Mouse (Mus musculus): ENCODE data around the gene Fnbp1l. TPM values are rescaled to one million over a fixed set of nuclear protein-coding genes. Genes with fewer than 3 reads are reported as not detected.

Fnbp1l gene
- polyA plus RNA-seq, 1 experiment from 2014 or later = 117 TPM

DNA sequence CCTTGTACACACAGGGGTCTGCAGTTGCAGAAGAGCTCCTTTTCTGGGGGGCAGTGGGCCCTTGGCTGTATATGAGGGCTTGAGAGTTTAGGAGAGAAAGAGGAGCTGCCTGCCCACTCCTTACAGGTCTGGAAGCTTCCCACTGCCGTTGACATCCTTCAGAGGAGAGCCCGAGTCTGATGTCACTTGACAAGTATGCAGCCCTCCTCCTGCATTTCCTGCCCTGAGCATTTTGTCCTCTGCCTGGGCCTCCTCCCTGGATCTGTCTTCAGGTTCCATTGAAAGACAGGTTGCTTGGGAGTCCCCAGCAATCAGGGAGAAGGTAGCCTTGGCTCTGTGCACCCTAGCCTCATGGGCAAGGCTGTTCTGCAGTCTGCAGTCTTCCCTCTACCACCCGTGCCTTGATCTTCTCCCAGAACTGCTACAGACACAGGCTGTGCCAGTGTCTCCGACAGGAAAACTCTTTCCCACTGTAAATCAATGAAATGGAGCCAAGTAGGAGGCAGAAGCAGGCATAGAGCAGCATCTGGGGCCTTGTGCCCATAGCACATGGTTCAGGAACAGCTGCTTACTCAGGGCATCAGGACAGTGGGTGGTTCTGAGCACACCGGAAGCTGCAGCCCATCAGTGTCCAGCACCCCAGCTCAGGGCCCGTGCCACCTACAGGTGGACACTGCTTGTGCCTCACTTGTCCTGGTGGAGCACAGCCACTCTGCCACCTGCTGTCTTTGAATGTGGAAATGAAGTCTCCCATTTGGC, 103.8 kb downstream of the Fnbp1l start:
- CTCF ChIA-PET = interaction anchor here (0.8 to 1.5 kb wide), 5 partner anchors 12 to 319 kb away, joined by 3 to 4 read pairs (median 3); no protein-coding TSS in a partner anchor
- in situ Hi-C loops (cut with MboI; ENCODE audit: low pct_unique_long_range_greater_than_20kb) = no loop called here
- POLR2A ChIA-PET = interaction anchor here (0.6 to 1.3 kb wide), 2 partner anchors 33 to 110 kb away, joined by 3 read pairs; no protein-coding TSS in a partner anchor

DNA sequence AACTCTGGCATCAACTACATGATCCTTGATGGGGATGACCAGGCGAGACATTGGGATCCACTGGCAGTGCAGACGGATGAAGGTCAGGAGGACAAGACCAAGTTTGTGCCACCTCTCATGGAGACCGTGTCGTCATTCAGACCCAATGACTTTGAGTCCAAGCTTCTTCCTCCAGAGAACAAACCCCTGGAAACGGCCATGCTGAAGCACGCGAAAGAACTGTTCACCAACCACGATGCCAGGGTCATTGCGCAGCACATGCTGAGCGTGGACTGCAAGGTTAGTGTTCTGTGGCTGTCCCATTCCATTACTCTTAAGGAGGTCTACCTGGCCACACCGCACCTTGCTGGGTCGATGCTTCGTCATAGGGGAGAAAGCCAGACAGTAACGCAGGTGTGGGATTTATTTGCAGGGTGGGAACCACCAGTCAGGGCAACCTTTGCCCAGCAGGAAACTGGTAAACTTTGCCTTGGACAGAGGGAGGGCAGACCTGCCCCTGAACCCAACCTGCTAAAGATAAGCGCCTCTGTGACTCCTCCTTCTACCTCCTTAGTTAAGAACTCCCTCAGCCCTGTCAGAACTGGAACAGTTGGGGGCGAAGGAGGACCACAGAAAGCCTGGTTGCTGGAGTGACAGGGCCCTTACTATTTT, 106.7 kb downstream of the Fnbp1l start:
- TF ChIP-seq CTCF (IDR thresholded peaks at IDR 0.05) = no peak
- no peak for ATAC-seq
- CTCF ChIA-PET = interaction anchor here (1.2 to 1.8 kb wide), 3 partner anchors 12 to 125 kb away, joined by 4 to 6 read pairs (median 5); no protein-coding TSS in a partner anchor
- no peak for DNase-seq (ENCODE audit: low read depth, low spot score)
- POLR2A ChIA-PET = interaction anchor here (0.6 to 1.3 kb wide), 2 partner anchors 99 to 107 kb away, joined by 3 to 5 read pairs; partner anchors contain the start of gene Fnbp1l
- in situ Hi-C loops (cut with MboI; ENCODE audit: low pct_unique_long_range_greater_than_20kb) = loop anchor here (5.0 kb wide), 1 partner anchor 104 kb away; the partner anchor contains the start of gene Fnbp1l
- H3K27me3 ChIP-seq = no peaks in the 10 kb centered on the region

More for the DNA sequence above, 103.8 kb downstream of the Fnbp1l start:
- TF ChIP-seq CTCF (IDR thresholded peaks at IDR 0.05) = no peak
- no peak for DNase-seq (ENCODE audit: low read depth, low spot score)
- H3K27me3 ChIP-seq = no peaks in the 10 kb centered on the region
- peak; percentile 33 for ATAC-seq

DNA sequence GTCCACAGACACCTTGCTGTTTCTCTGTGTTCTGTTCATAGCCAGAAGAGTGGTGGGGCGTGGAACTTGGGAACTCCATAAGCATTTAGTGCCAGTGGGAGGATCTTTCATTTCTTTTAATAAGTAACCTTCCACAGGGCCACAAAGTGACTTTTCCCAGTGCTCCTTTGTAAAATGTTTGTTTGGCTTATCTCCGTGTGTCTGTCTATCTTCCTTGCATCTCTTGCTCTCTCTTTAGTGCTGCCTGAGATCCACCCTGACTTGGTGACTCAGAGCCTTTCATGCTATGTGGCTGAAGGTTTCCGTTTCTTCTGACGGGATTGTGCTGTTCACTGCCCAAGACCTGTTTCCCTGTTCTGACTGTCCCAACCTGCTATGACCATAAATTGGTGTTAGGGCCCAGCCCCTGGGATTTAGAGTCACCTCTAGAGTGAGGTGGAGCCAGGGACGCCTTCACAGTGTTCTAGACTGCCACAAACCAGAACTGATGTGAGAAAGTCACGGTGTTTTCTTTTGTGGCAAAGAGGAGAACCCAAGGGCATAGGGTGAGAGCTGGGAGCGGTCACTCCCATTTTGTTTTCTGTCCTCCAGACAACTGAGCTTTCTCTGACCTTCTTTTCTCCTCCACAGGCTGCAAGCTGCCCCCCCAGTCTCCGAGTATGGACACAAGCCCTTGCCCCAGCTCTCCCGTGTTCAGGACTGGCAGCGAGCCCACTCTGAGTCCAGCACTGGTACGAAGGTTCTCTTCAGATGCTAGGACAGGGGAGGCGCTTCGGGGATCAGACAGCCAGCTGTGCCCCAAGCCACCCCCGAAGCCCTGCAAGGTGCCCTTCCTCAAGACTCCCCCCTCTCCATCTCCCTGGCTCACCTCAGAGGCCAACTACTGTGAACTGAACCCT, 107.5 kb downstream of the Fnbp1l start:
- peak; percentile 54 for ATAC-seq
- TF ChIP-seq CTCF (IDR thresholded peaks at IDR 0.05) = no peak
- peak; percentile 83 for DNase-seq (ENCODE audit: low read depth, low spot score)
- no peaks in the 10 kb centered on the region for H3K27me3 ChIP-seq
- CTCF ChIA-PET = interaction anchor here (1.0 to 3.7 kb wide), 7 partner anchors 11 to 126 kb away, joined by 3 to 16 read pairs (median 4); no protein-coding TSS in a partner anchor
- in situ Hi-C loops (cut with MboI; ENCODE audit: low pct_unique_long_range_greater_than_20kb) = loop anchor here (5.0 kb wide), 1 partner anchor 105 kb away; the partner anchor contains the start of gene Fnbp1l
- POLR2A ChIA-PET = interaction anchor here (0.6 to 1.3 kb wide), 3 partner anchors 29 to 108 kb away, joined by 3 to 5 read pairs (median 3); partner anchors contain the start of gene Fnbp1l

DNA sequence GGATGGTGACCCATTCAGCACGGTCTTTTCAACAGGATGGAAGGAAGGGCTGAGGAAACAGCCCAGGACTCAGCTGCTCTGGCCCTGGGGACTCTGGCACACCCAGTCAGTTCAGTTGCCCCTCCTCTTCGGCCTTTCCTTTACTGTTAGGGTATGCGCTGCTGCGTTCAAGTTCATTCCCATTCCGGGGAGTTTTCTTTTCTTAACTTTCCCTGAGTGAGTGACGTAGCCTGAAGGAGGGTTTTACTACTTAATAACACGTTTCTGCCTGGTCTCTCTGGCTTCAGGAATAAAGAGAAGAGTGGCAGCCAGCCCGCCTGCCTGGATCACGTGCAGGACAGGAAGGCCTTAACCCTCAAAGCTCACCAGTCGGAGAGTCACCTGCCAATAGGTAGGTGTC, 108.6 kb downstream of the Fnbp1l start:
- ATAC-seq (no peak), DNase-seq (ENCODE audit: low read depth, low spot score) (no peak)
- POLR2A ChIA-PET = interaction anchor here (0.6 to 1.3 kb wide), 3 partner anchors 14 to 47 kb away, joined by 3 to 5 read pairs (median 4); no protein-coding TSS in a partner anchor
- no peaks in the 10 kb centered on the region for H3K27me3 ChIP-seq
- in situ Hi-C loops (cut with MboI; ENCODE audit: low pct_unique_long_range_greater_than_20kb) = loop anchor here (5.0 kb wide), 1 partner anchor 106 kb away; the partner anchor contains the start of gene Fnbp1l
- no peak for TF ChIP-seq CTCF (IDR thresholded peaks at IDR 0.05)
- CTCF ChIA-PET = interaction anchor here (0.7 to 3.7 kb wide), 10 partner anchors 9 to 199 kb away, joined by 3 to 16 read pairs (median 3); no protein-coding TSS in a partner anchor

DNA sequence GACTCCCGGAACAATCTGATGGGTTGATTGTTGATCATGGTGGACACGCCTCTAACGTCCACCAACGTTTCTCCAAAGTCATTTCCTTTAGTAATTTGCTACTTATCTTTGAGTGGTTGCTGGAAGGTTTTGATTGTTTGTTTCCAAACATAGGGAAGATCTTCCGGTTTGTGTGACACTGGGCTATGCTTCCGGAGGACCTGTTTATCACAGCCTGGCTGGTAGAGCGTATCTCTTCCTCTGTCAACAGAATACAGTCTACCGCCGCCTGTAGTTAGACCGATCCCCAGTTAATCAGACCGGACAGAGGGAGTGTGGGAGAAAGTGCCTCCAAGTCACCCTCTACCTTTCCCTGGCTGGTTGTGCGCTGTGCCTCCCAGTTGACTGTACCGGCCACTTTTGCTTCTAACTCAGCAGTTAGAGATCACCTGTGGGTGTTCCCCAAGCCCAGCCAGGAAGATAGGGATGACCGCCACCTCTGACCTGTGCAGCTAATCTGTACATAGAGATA, 109.2 kb downstream of the Fnbp1l start:
- H3K27me3 ChIP-seq = no peaks in the 10 kb centered on the region
- ATAC-seq (no peak), DNase-seq (ENCODE audit: low read depth, low spot score) (no peak)
- ChIA-PET CTCF (interaction anchor here (0.7 to 3.7 kb wide), 19 partner anchors 9 to 198 kb away, joined by 3 to 16 read pairs (median 4); no protein-coding TSS in a partner anchor), POLR2A (interaction anchor here (0.6 to 1.6 kb wide), 4 partner anchors 19 to 110 kb away, joined by 4 to 5 read pairs (median 5); no protein-coding TSS in a partner anchor)
- in situ Hi-C loops (cut with MboI; ENCODE audit: low pct_unique_long_range_greater_than_20kb) = loop anchor here (5.0 kb wide), 1 partner anchor 107 kb away; the partner anchor contains the start of gene Fnbp1l
- TF ChIP-seq CTCF (IDR thresholded peaks at IDR 0.05) = no peak

DNA sequence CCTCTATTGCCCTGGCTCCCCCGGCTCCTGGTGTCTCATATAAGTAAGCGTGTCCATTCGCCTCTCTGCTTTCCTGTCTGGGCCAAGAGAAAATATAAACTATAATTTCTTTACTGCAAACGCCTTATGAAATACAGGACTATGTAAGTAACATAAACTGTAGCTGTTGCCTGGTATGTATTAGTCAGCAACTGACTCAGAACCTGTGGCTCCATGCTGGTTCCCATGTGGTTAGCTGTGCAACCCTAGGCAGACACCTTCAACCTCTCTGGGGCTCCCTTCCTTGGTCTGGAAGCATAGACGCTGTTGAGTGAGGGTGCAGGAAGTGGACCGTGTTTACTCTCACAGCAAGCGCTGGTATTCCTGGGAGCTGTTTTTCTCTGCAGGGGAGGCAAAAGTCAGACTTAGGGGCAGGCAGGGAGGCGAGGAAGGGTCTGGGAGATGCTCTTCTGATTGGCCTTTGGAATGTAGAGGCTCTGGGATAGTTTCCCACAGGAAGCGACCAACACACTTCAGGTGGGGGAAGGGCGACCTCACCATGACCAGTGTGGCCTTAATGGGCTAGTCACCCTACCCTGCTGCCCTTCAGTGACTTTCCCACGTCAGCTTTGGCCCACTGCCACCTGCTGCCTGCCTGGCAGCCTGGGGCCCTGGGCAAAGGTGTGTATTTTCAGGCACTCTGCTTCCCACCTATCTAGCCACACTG, 109.8 kb downstream of the Fnbp1l start:
- DNase-seq (ENCODE audit: low read depth, low spot score) = peak; percentile 99
- no peaks in the 10 kb centered on the region for H3K27me3 ChIP-seq
- ATAC-seq = peak; percentile 86
- in situ Hi-C loops (cut with MboI; ENCODE audit: low pct_unique_long_range_greater_than_20kb) = loop anchor here (5.0 kb wide), 1 partner anchor 108 kb away; the partner anchor contains the start of gene Fnbp1l
- TF ChIP-seq CTCF (IDR thresholded peaks at IDR 0.05) = no peak
- ChIA-PET CTCF (interaction anchor here (0.7 to 3.7 kb wide), 18 partner anchors 10 to 372 kb away, joined by 3 to 16 read pairs (median 4); no protein-coding TSS in a partner anchor), POLR2A (interaction anchor here (0.6 to 1.7 kb wide), 5 partner anchors 11 to 203 kb away, joined by 3 to 6 read pairs (median 5); partner anchors contain the start of gene Fnbp1l)

DNA sequence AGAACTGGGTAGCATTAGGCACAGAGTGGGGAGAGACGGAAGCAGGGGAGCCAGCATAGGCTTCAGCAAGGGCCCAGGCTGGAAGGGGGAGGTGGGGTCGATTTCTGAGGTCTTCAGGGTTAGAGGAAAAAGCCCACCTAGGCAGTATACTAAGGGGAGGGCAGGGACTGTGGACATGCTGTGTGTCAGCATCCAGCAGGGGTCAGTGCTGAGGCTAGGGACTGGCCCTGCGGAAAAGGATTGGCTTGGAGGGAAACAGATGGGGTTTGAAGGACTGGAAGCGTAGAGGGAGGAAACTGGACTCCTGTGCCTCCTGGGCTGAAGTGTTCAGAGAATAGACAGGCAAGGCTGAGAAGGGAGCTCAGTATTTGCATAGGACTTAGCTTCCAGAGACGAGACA, 110.4 kb downstream of the Fnbp1l start:
- TF ChIP-seq CTCF (IDR thresholded peaks at IDR 0.05) = no peak
- DNase-seq (ENCODE audit: low read depth, low spot score) (no peak), ATAC-seq (peak; percentile 29)
- in situ Hi-C loops (cut with MboI; ENCODE audit: low pct_unique_long_range_greater_than_20kb) = no loop called here
- ChIA-PET CTCF (interaction anchor here (0.7 to 3.7 kb wide), 17 partner anchors 10 to 372 kb away, joined by 3 to 16 read pairs (median 4); no protein-coding TSS in a partner anchor), POLR2A (interaction anchor here (0.6 to 1.7 kb wide), 6 partner anchors 10 to 202 kb away, joined by 3 to 6 read pairs (median 4); partner anchors contain the start of gene Fnbp1l)
- no peaks in the 10 kb centered on the region for H3K27me3 ChIP-seq

DNA sequence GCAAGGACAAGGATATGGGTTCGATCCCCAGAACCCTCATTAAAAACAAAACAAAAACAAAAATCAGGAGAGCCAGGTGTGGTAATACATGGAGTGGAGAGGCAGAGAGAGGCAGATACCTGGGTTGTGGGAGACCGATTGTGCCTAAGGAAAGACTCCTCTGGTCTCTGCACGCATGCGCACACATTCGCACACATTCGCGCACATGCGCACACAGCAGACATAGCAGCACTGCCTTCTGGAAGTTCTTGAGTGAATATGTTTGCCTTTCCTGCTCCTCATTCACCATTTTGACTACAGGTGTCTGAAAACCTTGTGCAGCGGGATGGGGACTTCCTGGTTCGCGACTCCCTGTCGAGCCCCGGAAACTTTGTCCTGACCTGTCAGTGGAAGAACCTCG, 111.7 kb downstream of the Fnbp1l start:
- DNase-seq (ENCODE audit: low read depth, low spot score) (no peak), ATAC-seq (no peak)
- H3K27me3 ChIP-seq = no peaks in the 10 kb centered on the region
- POLR2A ChIA-PET = interaction anchor here (1.5 kb wide), 1 partner anchor 13 kb away, joined by 8 read pairs; no protein-coding TSS in a partner anchor
- in situ Hi-C loops (cut with MboI; ENCODE audit: low pct_unique_long_range_greater_than_20kb) = no loop called here
- TF ChIP-seq CTCF (IDR thresholded peaks at IDR 0.05) = no peak
- CTCF ChIA-PET = interaction anchor here (1.2 kb wide), 1 partner anchor 23 kb away, joined by 3 read pairs; no protein-coding TSS in a partner anchor

Data from Patski (cell line).